Mouse (Mus musculus): ENCODE data around the gene Mrpl2. TPM values are rescaled to one million over a fixed set of nuclear protein-coding genes. Genes with fewer than 3 reads are reported as not detected.

Gene Mrpl2
- polyA plus RNA-seq, 1 experiment from 2014 or later = 106 TPM

DNA sequence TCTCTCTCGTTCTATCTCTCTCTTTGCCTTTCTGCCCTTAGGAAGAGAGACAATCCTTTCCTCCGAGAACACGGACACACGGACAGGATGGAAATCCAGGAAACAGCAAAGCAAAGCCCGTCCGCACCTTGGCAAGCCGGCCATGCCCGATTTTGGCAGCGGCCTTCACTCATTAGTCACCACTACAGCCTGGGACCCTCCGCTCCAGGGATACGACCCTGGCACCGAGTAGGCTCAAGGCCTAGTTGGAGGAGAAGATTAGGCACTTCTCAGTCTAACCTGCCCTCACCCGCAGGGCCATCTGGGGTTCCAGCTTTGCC, 17.6 kb upstream of the Mrpl2 start:
- Histone ChIP-seq H3K27me3 (no peaks in the 10 kb centered on the region), H3K4me3 (peak overlapping the region; percentile 97), H3K9me3 (no peaks in the 10 kb centered on the region), H3K36me3 (0 out of 2 replicates have a peak, but pooled peaks cover 5% of the 10 kb centered on the region), H3K9ac (peak overlapping the region; percentile 99), H3K27ac (peak overlapping the region; percentile 99), H3K4me2 (peak overlapping the region; percentile 71), H3K4me1 (peaks cover 67% of the 10 kb centered on the region)
- 1% methylated on average over 13 of the region's 13 CpGs for WGBS
- no peak for ATAC-seq (ENCODE audit: borderline replicate concordance, extremely low read depth, low FRiP score, low TSS enrichment)

GRCm38 (mm10) chr17:46628791-46629684, 17.0 kb upstream of the Mrpl2 start, which contains the start of gene Ptk7:
Ptk7 (minus strand) TSS chr17:46629504.
- peaks cover 61% of the 10 kb centered on the region for H3K4me1 ChIP-seq

DNA sequence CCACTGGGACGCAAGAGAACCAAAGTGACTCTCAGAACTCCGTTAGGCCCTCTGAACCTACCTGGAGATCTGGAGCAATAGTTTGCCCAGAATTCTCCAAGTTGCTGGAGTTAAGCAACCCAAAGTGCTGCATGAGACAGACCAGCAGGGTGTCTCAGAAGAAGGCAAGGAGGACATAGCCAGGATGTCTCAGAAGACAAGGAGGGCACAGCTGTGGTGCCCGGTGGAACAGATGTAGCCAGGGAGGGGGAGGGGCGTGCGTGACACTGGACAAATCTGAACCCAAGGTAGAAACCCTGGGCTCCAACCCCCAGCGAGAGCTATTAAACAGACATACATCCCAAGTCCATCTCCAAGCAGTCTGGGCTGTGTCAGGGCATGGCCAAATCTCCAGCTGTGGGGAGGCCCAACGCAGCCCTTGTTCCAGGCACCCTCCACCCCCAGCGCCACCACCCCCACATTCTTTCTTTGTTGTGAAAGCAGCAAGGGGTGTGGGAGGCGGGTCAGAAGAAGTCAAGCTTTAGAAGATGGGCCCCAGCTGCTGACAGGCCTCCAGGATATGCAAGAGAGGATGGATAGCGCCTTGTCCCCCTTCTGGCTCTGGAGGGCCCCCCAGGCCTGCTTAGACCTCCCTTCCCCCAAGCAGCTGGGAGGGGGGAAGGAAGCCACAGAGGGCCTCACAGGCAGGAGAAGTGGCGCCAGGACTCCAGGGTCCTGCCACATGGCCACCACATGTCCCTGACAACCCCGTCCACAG, 16.2 kb upstream of the Mrpl2 start:
- 0 out of 2 replicates have a peak, but pooled peaks cover 5% of the 10 kb centered on the region for H3K36me3 ChIP-seq
- H3K9me3 ChIP-seq = no peaks in the 10 kb centered on the region
- ATAC-seq (ENCODE audit: borderline replicate concordance, extremely low read depth, low FRiP score, low TSS enrichment) = peak; percentile 92
- H3K4me2 ChIP-seq = peak overlapping the region; percentile 71
- peaks cover 52% of the 10 kb centered on the region for H3K4me1 ChIP-seq
- 9% methylated on average over 12 of the region's 12 CpGs for WGBS
- H3K4me3 ChIP-seq = peak overlapping the region; percentile 97
- peak overlapping the region; percentile 99 for H3K27ac ChIP-seq
- peak overlapping the region; percentile 99 for H3K9ac ChIP-seq
- no peaks in the 10 kb centered on the region for H3K27me3 ChIP-seq

More at GRCm38 (mm10) chr17:46628791-46629684, 17.0 kb upstream of the Mrpl2 start, which contains the start of gene Ptk7:
- no peaks in the 10 kb centered on the region for H3K27me3 ChIP-seq
- H3K27ac ChIP-seq = peak within 1 kb of the TSS; percentile 99
- WGBS = under 1% methylated on average over 76 of the region's 90 CpGs
- ATAC-seq (ENCODE audit: borderline replicate concordance, extremely low read depth, low FRiP score, low TSS enrichment) = peak; percentile 77
- H3K4me2 ChIP-seq = peak within 1 kb of the TSS; percentile 71
- 0 out of 2 replicates have a peak, but pooled peaks cover 5% of the 10 kb centered on the region for H3K36me3 ChIP-seq
- no peaks in the 10 kb centered on the region for H3K9me3 ChIP-seq
- H3K9ac ChIP-seq = peak within 1 kb of the TSS; percentile 99
- peak within 1 kb of the TSS; percentile 97 for H3K4me3 ChIP-seq

DNA sequence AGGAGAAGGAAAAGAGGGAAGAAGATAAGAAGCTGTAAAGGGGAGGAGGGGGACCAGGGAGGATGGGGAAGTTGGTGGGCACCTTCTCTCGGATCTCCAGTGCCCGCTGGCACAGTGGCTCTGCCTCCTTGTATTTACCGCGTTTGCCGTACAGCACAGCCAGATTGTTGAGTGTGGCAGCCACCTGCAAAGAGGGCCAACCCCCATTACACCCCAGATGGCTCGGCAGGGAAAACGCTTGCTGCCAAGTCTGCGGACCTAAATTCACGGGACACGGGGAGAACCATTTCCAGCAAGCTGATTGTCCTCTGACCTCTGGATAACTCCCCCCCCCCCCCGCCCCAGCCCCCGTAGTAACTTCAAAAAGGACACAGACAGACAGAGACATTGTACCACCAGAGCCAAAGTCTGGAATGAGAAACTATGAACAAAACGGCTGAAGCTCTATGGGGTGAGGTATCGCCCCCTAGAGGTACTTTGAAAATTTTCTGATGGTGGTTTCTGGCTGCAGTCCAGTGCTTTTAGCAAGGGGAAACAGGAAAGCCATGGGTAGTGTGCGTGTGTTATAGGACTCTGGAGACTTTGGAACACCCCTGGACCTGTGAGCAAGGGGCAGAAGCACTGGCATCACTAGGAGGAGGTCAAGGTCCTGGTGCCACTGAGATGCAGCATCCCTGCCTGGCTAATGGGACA, 9.1 kb upstream of the Mrpl2 start:
- no peak overlapping the region; the same call in 1 of the 2 replicates for H3K4me3 ChIP-seq
- H3K4me2 ChIP-seq = peak overlapping the region; percentile 41
- H3K36me3 ChIP-seq = peaks cover 20% of the 10 kb centered on the region; the same call in 1 of the 2 replicates
- H3K9me3 ChIP-seq = no peaks in the 10 kb centered on the region
- WGBS = 16% methylated on average over 15 of the region's 15 CpGs
- no peaks in the 10 kb centered on the region for H3K27me3 ChIP-seq
- peaks cover 10% of the 10 kb centered on the region for H3K4me1 ChIP-seq
- ATAC-seq (ENCODE audit: borderline replicate concordance, extremely low read depth, low FRiP score, low TSS enrichment) = no peak
- no peak overlapping the region for H3K9ac ChIP-seq
- H3K27ac ChIP-seq = 0 out of 2 replicates have a peak overlapping the region, but pooled peaks have one; percentile 6

DNA sequence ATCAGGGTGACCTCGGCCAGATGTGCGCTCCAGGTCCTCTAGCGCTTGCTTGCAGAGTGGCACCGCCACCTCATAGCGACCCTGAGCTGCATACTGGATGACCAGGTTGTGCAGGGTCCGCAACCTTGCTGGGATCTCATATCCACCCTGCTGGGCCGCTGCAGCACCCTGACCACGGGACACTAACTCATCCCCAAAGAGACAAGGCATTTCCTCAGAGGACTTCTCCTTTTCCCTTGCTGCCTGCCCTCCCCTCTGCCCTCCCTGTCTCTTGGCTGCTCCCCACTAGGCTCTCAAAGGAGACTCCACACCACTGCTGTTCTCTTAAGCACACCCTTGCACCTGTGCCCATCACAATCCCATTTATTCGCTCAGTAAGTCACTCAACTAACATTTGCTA, 6.1 kb upstream of the Mrpl2 start:
- Histone ChIP-seq H3K4me3 (no peak overlapping the region), H3K9ac (no peak overlapping the region), H3K36me3 (peaks cover 22% of the 10 kb centered on the region; the same call in 1 of the 2 replicates), H3K4me2 (no peak overlapping the region), H3K27ac (no peak overlapping the region), H3K9me3 (no peaks in the 10 kb centered on the region), H3K4me1 (peaks cover 19% of the 10 kb centered on the region), H3K27me3 (no peaks in the 10 kb centered on the region)
- no peak for ATAC-seq (ENCODE audit: borderline replicate concordance, extremely low read depth, low FRiP score, low TSS enrichment)
- WGBS = 71% methylated on average over 9 of the region's 9 CpGs

DNA sequence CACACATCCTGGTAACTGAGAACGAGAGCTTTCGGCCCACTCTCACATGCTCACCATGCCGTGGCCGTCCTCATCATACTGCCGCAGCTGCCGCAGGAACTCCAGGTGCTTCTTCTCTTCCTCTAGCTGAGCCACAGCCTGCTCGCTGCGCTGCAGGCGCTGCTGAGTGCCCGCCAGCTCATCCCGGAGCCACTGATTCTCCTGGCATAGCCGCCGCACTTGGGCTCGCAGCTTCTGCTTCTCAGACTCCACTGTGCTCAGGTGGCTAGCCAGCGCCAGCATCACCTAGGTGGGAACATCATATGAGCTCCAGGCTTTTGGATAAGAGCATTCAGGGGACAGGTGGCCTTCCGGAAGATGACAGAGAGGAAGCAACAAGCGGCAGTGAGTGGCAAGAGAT, 4.0 kb upstream of the Mrpl2 start:
- peaks cover 22% of the 10 kb centered on the region; the same call in 1 of the 2 replicates for H3K36me3 ChIP-seq
- no peak overlapping the region for H3K27ac ChIP-seq
- H3K9me3 ChIP-seq = no peaks in the 10 kb centered on the region
- H3K4me3 ChIP-seq = no peak overlapping the region
- no peak for ATAC-seq (ENCODE audit: borderline replicate concordance, extremely low read depth, low FRiP score, low TSS enrichment)
- WGBS = 82% methylated on average over 17 of the region's 17 CpGs
- no peaks in the 10 kb centered on the region for H3K27me3 ChIP-seq
- H3K4me1 ChIP-seq = peaks cover 24% of the 10 kb centered on the region
- H3K9ac ChIP-seq = no peak overlapping the region
- no peak overlapping the region for H3K4me2 ChIP-seq

- Histone ChIP-seq H3K4me2 (peak overlapping the region; percentile 93; the same call in 1 of the 2 replicates), H3K27ac (no peak overlapping the region), H3K9me3 (no peaks in the 10 kb centered on the region), H3K4me3 (peak overlapping the region; percentile 97; the same call in 1 of the 2 replicates), H3K4me1 (peaks cover 25% of the 10 kb centered on the region), H3K9ac (0 out of 2 replicates have a peak overlapping the region, but pooled peaks have one; percentile 68), H3K27me3 (no peaks in the 10 kb centered on the region), H3K36me3 (peaks cover 28% of the 10 kb centered on the region; the same call in 1 of the 2 replicates)
- no peak for ATAC-seq (ENCODE audit: borderline replicate concordance, extremely low read depth, low FRiP score, low TSS enrichment)
- 90% methylated on average over 12 of the region's 12 CpGs for WGBS
These were observed 1.8 kb upstream of the Mrpl2 start for GRCm38 (mm10) chr17:46644152-46644805.

DNA sequence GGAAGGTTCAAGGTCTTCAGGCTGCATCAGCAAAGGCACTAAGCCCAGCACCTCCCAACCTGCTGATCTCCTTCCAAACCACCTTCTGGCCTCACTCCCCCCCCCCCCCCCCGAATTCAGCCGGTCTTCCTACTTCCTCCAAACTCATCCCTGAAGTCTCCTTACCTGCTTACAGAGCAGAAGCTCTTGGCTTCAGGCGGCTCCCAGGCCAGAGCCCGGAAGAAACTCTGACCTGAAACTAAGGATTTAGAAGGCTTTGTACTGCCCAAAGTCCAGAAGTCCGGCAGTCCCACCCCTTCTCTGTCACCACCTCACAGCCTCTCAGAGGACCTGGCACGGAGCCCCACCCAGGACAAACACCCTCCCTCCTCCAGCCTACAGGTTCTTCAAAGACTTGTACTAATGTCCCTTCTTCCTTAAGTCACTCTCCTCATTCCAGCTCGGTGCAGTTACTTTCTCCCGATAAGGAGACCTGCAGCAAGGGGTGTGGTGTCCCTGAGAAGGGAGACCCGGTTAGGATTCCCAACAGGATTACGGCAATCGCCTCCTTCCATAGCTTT, 1.0 kb upstream of the Mrpl2 start:
- 6% methylated on average over 11 of the region's 11 CpGs for WGBS

GRCm38 (mm10) chr17:46646322-46646662, 263 bp downstream of the Mrpl2 start:
- Histone ChIP-seq H3K4me3 (peak overlapping the region; percentile 97), H3K9ac (peak overlapping the region; percentile 95), H3K27me3 (no peaks in the 10 kb centered on the region), H3K36me3 (peaks cover 19% of the 10 kb centered on the region; the same call in 1 of the 2 replicates), H3K4me2 (peak overlapping the region; percentile 93), H3K9me3 (no peaks in the 10 kb centered on the region), H3K27ac (peak overlapping the region; percentile 85), H3K4me1 (peaks cover 37% of the 10 kb centered on the region)
- no peak for ATAC-seq (ENCODE audit: borderline replicate concordance, extremely low read depth, low FRiP score, low TSS enrichment)
- 0% methylated on average over 19 of the region's 19 CpGs for WGBS

More for the DNA sequence above, 1.0 kb upstream of the Mrpl2 start:
- Histone ChIP-seq H3K27me3 (no peaks in the 10 kb centered on the region), H3K36me3 (peaks cover 23% of the 10 kb centered on the region; the same call in 1 of the 2 replicates), H3K9me3 (no peaks in the 10 kb centered on the region), H3K4me2 (peak overlapping the region; percentile 93), H3K27ac (peak overlapping the region; percentile 73), H3K9ac (peak overlapping the region; percentile 68), H3K4me1 (peaks cover 32% of the 10 kb centered on the region), H3K4me3 (peak overlapping the region; percentile 97)
- ATAC-seq (ENCODE audit: borderline replicate concordance, extremely low read depth, low FRiP score, low TSS enrichment) = no peak

GRCm38 (mm10) chr17:46647279-46647678, 1.2 kb downstream of the Mrpl2 start:
- no peaks in the 10 kb centered on the region for H3K27me3 ChIP-seq
- H3K4me1 ChIP-seq = peaks cover 47% of the 10 kb centered on the region
- H3K9me3 ChIP-seq = no peaks in the 10 kb centered on the region
- no peak overlapping the region for H3K4me3 ChIP-seq
- no peak overlapping the region for H3K27ac ChIP-seq
- 87% methylated on average over 7 of the region's 7 CpGs for WGBS
- H3K9ac ChIP-seq = no peak overlapping the region
- peaks cover 13% of the 10 kb centered on the region; the same call in 1 of the 2 replicates for H3K36me3 ChIP-seq
- H3K4me2 ChIP-seq = no peak overlapping the region; the same call in 1 of the 2 replicates
- no peak for ATAC-seq (ENCODE audit: borderline replicate concordance, extremely low read depth, low FRiP score, low TSS enrichment)

All from lung, embryonic 15.5 days (tissue).